10 mouse cellular contexts compared by ENCODE assay signal in the genomic region with DNA sequence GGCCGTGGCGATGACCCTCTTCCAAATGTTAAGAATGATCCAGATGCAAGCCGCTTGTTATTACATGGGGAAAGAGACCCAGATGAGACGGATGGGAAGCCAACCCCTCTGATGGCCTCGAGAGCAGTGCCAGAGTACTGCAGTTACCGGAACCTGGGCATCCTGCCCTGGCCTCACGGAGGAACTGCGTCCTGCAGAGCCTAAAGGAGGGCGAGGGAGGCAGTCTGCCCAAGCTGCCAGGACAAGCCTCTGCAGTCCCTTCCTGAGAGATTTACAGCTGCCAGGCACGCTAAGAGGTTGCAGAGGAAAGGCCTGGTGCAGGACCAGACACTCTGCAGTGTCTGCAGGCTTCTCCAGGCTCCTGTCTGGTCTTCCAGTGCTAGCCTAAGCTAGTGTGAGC. TPM values are rescaled to one million over a fixed set of nuclear protein-coding genes. Genes with fewer than 3 reads are reported as not detected.
DNase-seq lines count a peak whose midpoint lies in the region; ATAC-seq lines count a peak whose summit lies in the region.
"Had no signal": no experiment of that assay in that cellular context is flagged by ENCODE, and none has a peak within 500 bp of the region (broad histone marks: within the 10 kb centered on the region; RNA-seq: fewer than 3 reads in every experiment).

No protein-coding gene starts in this region.

- ATAC-seq in hindbrain, embryonic 16.5 days = no peak
- no peak for ATAC-seq in hindbrain, embryonic 12.5 days (ENCODE audit: low FRiP score)
- no peak for ATAC-seq in limb, embryonic 15.5 days (ENCODE audit: insufficient number of reproducible peaks, low FRiP score, low TSS enrichment, low read depth)

- H3K27me3 ChIP-seq in hindbrain, embryonic 16.5 days (replicated peaks; ENCODE audit: control insufficient read depth, insufficient read depth, low read length) = no peaks in the 10 kb centered on the region
- no peaks in the 10 kb centered on the region for H3K27me3 ChIP-seq in hindbrain, embryonic 12.5 days
- no peaks in the 10 kb centered on the region; the same call in 1 of the 2 replicates for H3K27me3 ChIP-seq in limb, embryonic 15.5 days

- H3K4me3 ChIP-seq in hindbrain, embryonic 16.5 days (ENCODE audit: low read length) = no peak overlapping the region
- no peak overlapping the region for H3K4me3 ChIP-seq in hindbrain, embryonic 12.5 days
- H3K4me3 ChIP-seq in limb, embryonic 15.5 days = no peak overlapping the region

- peak; percentile 11 for DNase-seq in lung, postnatal 36 days
- DNase-seq in lung, postnatal 25 days (ENCODE audit: low spot score) = no peak
- DNase-seq in cerebellum, adult 9-10 months = peak; percentile 61
- no peak for DNase-seq in T-cell, adult 2 months (ENCODE audit: low spot score)
- DNase-seq: thymus, adult 2 months had no signal

- H3K9me3 ChIP-seq in hindbrain, embryonic 16.5 days (ENCODE audit: control insufficient read depth, low read length) = no peaks in the 10 kb centered on the region
- no peaks in the 10 kb centered on the region for H3K9me3 ChIP-seq in hindbrain, embryonic 12.5 days (replicated peaks)
- H3K9me3 ChIP-seq in limb, embryonic 15.5 days = no peaks in the 10 kb centered on the region

- H3K4me1 ChIP-seq in hindbrain, embryonic 16.5 days (ENCODE audit: control insufficient read depth, insufficient read depth, low read depth, low read length) = no peaks in the 10 kb centered on the region
- no peaks in the 10 kb centered on the region for H3K4me1 ChIP-seq in hindbrain, embryonic 12.5 days
- peaks cover 8% of the 10 kb centered on the region; the same call in 1 of the 2 replicates for H3K4me1 ChIP-seq in limb, embryonic 15.5 days

- H3K9ac ChIP-seq in hindbrain, embryonic 16.5 days (ENCODE audit: low read depth, low read length) = 0 out of 2 replicates have a peak overlapping the region, but pooled peaks have one; percentile 7
- H3K9ac ChIP-seq in hindbrain, embryonic 12.5 days = no peak overlapping the region
- no peak overlapping the region for H3K9ac ChIP-seq in limb, embryonic 15.5 days
- H3K9ac ChIP-seq: liver, embryonic 14.5 days had no signal

- 64% methylated on average over 10 of the region's 10 CpGs for whole genome bisulfite sequencing in hindbrain, embryonic 16.5 days
- 79% methylated on average over 10 of the region's 10 CpGs for WGBS in hindbrain, embryonic 12.5 days
- 38% methylated on average over 10 of the region's 10 CpGs for WGBS in limb, embryonic 15.5 days

- no peak overlapping the region for H3K27ac ChIP-seq in hindbrain, embryonic 16.5 days (ENCODE audit: low read depth, low read length)
- no peak overlapping the region for H3K27ac ChIP-seq in hindbrain, embryonic 12.5 days
- 0 out of 2 replicates have a peak overlapping the region, but pooled peaks have one; percentile 48 for H3K27ac ChIP-seq in limb, embryonic 15.5 days
- H3K27ac ChIP-seq: liver, embryonic 14.5 days had no signal

- H3K4me2 ChIP-seq in hindbrain, embryonic 16.5 days (ENCODE audit: low read length) = no peak overlapping the region
- H3K4me2 ChIP-seq in hindbrain, embryonic 12.5 days (replicated peaks) = no peak overlapping the region
- H3K4me2 ChIP-seq in limb, embryonic 15.5 days = no peak overlapping the region
- H3K4me2 ChIP-seq: midbrain, embryonic 11.5 days had no signal

- no peaks in the 10 kb centered on the region for H3K36me3 ChIP-seq in hindbrain, embryonic 16.5 days (ENCODE audit: control insufficient read depth, insufficient read depth, low read length)
- H3K36me3 ChIP-seq in hindbrain, embryonic 12.5 days = no peaks in the 10 kb centered on the region
- H3K36me3 ChIP-seq in limb, embryonic 15.5 days = no peaks in the 10 kb centered on the region

RNA-seq across cellular contexts. Expression of gene Ap1b1, which starts 18.2 kb away (rescaled TPM):
- polyA plus RNA-seq in hindbrain, embryonic 16.5 days (2015; fragmentation: Nextera tagmentation; extraction: Ambion mirVana) = 102 and 116 TPM in 2 replicates
- 76.4 and 83.3 TPM in 2 replicates for polyA plus RNA-seq in hindbrain, embryonic 12.5 days (2016; fragmentation: Nextera tagmentation; extraction: Ambion mirVana)
- polyA plus RNA-seq in limb, embryonic 15.5 days (2015; fragmentation: Nextera tagmentation; extraction: Ambion mirVana) = 55.2 and 56.5 TPM in 2 replicates

RNA-seq across cellular contexts. Expression of gene Nefh, which starts 20.5 kb away (rescaled TPM):
- polyA plus RNA-seq in hindbrain, embryonic 16.5 days (2015; fragmentation: Nextera tagmentation; extraction: Ambion mirVana) = 11.9 and 14.3 TPM in 2 replicates
- 1.4 and 1.5 TPM in 2 replicates for polyA plus RNA-seq in hindbrain, embryonic 12.5 days (2016; fragmentation: Nextera tagmentation; extraction: Ambion mirVana)
- polyA plus RNA-seq in limb, embryonic 15.5 days (2015; fragmentation: Nextera tagmentation; extraction: Ambion mirVana) = 0.23 and 0.25 TPM in 2 replicates

Comparison
In these comparisons a context has a peak if more than half of its experiments do, and no peak if none do; other contexts are left out.
1. DNase-seq: peak in lung, postnatal 36 days (single experiment) and cerebellum, adult 9-10 months (single experiment); none in lung, postnatal 25 days (single experiment) and T-cell, adult 2 months (single experiment).